Mouse (Mus musculus) c-Kit-positive CD71-positive TER-119-negative erythroid progenitor cells, embryonic 14.5 days (primary cell): ENCODE results near the gene Junb.

Experiments
- DNase-seq: peaks from one replicate; pipeline ENCODE4 v3.0.0-alpha.2; 2013; ENCODE audit warnings: low read depth

Gene Junb

GRCm38 (mm10) chr8:84987903-84988302 is 9.4 kb upstream of the Junb start:
- DNase-seq: no peak

- DNase-seq: no peak
Observed at GRCm38 (mm10) chr8:84987388-84987787, 8.9 kb upstream of the Junb start.

- DNase-seq: peak; percentile 54
Observed at GRCm38 (mm10) chr8:84986379-84986945, 7.9 kb upstream of the Junb start.

- peak; percentile 67 for DNase-seq
Observed at GRCm38 (mm10) chr8:84985684-84986378, 7.3 kb upstream of the Junb start.

- DNase-seq: no peak
Observed at GRCm38 (mm10) chr8:84985049-84985683, 6.6 kb upstream of the Junb start.

GRCm38 (mm10) chr8:84984294-84985048 is 6.0 kb upstream of the Junb start:
- DNase-seq: no peak

- no peak for DNase-seq
Observed at GRCm38 (mm10) chr8:84982499-84983011, 4.0 kb upstream of the Junb start.

- no peak for DNase-seq
Observed at GRCm38 (mm10) chr8:84981644-84982498, 3.4 kb upstream of the Junb start.

DNA sequence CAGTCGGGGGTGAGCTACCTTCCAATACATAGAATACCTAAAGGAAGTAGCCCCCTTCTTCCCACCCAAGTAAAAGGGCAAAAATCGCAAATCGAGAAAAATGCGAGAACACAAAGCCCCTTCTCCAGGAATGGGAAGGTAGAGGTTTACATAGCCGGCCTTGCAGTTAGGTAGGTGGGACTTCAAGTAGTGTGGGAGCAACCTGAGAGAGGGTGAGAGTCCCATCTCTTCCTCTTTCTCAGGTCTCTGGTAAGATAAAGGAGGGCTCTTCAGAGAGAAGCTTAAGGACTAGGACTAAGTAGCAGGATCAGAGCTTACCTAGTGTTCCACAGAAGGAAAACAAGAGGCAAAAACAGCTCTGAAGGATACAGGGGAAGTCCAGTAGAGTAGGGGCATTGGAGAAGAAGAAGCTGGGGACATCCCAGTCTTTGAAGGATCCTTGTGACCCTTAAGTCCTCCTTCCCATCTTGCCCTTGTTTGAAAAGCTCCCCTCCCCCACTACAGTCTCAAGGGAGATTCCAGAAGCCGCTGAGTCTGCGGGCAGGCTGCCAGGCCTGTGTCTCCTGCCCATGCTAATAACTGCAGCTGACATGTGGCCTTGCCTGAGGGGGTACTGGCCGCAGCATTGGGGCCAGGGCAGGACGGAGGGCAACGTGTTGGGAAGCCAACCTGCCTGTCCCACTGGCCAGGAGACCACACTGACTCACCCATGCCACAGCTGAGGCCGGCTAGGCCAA is 2.3 kb upstream of the Junb start:
- no peak for DNase-seq

- peak; percentile 93 for DNase-seq
Observed at GRCm38 (mm10) chr8:84979599-84980421, 1.3 kb upstream of the Junb start.

DNA sequence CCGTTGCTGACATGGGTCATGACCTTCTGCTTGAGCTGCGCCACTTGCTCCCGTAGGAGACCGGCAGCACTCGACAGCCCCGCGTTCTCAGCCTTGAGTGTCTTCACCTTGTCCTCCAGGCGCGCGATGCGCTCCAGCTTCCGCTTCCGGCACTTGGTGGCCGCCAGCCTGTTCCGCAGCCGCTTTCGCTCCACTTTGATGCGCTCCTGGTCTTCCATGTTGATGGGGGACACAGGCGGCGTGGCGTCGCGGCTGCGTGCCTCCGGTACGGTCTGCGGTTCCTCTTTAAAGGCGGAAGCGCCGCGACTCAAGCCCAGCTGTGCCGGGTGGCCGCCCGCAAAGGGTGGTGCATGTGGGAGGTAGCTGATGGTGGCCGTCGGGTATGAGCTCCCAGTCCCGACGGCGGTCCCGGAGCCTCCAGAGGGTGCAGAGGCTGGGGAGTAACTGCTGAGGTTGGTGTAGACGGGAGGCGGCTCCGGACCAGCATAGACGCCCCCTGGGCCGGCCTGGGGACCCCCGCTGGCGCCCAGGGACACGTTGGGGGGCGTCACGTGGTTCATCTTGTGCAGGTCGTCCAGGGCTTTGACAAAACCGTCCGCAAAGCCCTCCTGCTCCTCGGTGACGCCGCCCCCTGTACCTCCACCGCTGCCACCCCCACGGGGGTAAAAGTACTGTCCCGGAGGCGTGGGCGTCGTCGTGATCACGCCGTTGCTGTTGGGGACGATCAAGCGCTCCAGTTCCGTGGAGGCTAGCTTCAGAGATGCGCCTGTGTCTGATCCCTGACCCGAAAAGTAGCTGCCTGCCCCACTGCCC is 877 bp downstream of the Junb start:
- DNase-seq: no peak

GRCm38 (mm10) chr8:84976763-84977434 is 1.6 kb downstream of the Junb start:
- no peak for DNase-seq

DNA sequence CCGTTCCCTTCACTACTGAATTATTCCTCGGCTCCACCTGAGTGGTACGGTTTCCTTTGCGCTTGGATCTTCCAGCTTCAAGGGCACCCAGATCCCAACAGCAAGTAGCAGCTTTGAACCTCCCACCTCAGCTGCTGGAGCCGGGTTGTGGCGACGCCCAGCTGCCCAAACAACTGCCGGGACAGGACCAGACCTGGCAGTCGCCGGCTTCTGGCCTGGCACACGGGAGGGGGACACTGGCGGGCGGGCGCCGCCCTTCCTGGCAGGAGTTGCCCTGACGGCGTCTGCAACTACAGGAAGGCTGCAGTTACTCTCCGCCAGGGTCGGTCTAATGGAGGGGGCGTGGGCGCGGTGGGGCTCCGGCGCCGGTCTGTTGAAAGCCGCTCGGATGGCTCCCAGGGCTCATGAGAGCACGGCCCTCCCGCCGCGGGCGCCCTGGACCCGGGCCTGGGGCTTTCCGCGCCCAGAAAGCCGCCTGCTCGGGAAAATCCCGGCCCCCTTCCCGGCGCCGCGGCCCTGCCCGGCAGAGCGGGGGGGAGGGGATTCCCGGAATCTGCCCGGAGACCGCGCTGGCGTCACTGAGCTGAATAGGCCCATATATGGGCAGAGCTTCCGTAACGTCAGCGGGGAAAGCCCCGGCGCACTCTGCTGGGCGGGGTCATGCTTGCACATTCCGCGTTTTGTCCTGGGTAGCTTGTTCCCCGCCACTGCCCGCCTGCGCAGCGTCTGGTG is 2.3 kb downstream of the Junb start:
- peak; percentile 95 for DNase-seq

GRCm38 (mm10) chr8:84975434-84975833 is 3.1 kb downstream of the Junb start:
- no peak for DNase-seq

- no peak for DNase-seq
Observed at GRCm38 (mm10) chr8:84974543-84975142, 3.9 kb downstream of the Junb start.

DNA sequence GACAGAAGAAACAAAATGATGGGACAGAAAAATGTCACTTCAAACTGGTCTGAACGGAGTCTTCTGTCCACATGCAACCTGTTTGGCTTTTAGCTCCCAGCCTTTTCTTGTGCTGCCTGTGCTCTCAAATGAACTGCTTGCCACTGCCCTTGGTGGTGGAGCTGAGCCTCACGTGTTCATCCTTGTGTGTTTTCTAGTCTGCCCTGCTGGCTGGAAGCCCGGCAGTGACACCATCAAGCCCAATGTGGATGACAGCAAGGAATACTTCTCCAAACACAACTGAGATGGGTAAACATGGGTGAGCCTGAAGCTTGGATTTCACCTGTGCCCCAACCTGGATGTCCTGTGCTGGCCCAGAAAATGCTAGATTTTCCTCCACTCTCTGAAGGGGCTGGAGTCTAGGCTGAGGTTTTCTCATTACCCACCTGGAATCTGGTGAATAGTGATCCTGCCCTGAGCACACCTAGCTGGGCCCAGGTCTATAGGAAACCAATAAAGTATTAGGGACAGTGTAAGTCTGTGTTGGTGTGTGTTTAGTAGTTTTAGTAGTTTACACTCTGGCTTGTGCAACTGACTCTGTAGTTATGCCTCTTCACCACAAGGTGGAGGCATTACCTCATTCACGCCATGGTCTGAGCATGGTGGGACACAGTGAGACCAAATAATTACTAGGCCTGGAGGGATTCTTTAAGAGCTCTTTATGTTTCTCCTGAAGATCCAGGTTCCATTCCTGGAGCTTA is 4.5 kb downstream of the Junb start:
- no peak for DNase-seq

GRCm38 (mm10) chr8:84973079-84973478 is 5.4 kb downstream of the Junb start:
- DNase-seq: no peak
